Mouse (Mus musculus): ENCODE results near the gene Zfp78. TPM values are rescaled to one million over a fixed set of nuclear protein-coding genes. Genes with fewer than 3 reads are reported as not detected.

The Zfp78 gene
- polyA plus RNA-seq (2016; fragmentation: Nextera tagmentation; extraction: Ambion mirVana): 2.8 and 3.0 TPM in 2 replicates

DNA sequence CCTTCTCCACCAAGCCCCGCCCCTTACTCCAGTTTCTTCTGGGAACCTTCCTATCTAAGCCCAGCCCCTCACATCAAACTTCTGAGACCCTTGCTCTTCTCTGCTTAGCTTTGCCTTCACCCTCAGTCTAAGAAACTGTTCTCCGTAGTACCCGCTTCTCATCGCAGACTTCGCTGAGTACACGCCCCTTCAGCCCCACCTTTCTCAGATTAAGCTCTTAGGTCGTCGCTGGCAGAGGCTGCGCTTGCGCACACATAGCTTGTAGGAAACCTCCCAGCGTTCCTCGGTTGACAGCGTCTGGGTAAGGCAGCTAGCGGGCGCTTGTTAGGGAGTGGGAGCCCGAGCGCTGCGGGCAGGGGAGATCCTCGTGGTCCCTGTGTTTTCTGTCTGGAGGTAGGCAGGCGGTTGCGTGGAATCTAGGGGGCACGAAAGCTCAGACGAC is at the start of gene Zfp78:
TSS of gene Zfp78 (plus strand) at position 234 of the 442 bp plus-strand sequence.
- H3K4me2 ChIP-seq (replicated peaks): peak within 1 kb of the TSS; percentile 58
- H3K36me3 ChIP-seq: no peaks in the 10 kb centered on the region
- H3K27ac ChIP-seq: peak within 1 kb of the TSS; percentile 93
- peak within 1 kb of the TSS; percentile 41 for H3K4me3 ChIP-seq
- peak; percentile 86 for ATAC-seq (ENCODE audit: low FRiP score)
- H3K4me1 ChIP-seq: peaks cover 4% of the 10 kb centered on the region
- no peaks in the 10 kb centered on the region for H3K9me3 ChIP-seq (replicated peaks)
- WGBS: under 1% methylated on average over 23 of the region's 23 CpGs
- peak within 1 kb of the TSS; percentile 59 for H3K9ac ChIP-seq
- H3K27me3 ChIP-seq: no peaks in the 10 kb centered on the region

DNA sequence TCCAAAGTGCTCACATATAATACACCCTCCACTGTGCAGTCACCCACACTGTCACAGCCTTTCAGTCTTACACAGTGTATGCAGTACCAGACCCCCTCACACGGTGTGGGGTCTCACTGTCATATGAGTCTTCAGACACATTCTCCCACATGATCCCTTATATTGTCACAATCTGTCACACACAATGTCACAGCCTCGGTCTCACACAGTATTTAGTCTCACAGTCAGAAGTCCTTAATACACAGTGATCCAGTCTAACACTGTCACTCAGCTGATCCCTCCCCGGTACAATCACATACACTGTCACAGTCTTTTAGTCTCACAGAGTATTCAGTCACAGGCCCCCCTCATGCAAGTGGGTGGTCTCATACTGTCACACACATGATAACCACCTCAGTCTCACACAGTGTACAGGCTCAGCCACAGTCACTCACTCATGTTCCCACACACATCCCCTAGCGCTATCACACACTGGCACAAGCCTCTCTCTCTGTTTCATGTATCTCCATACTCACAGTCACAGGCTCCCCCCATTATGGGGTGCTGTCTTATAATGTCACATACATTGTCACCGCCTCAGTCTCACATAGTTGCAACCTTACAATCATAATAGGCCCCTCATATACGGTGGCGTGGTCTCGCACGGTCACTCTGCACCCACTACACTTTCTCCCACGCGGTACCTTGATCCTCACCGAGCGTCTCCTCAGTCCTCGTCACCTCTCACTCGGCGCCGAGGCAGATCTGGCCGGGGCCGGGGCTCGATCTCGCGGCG is 32.4 kb upstream of the Zfp78 start:
- WGBS: 19% methylated on average over 23 of the region's 23 CpGs
- Histone ChIP-seq H3K4me1 (peaks cover 11% of the 10 kb centered on the region; the same call in 1 of the 2 replicates), H3K9ac (peak overlapping the region; percentile 72), H3K27me3 (no peaks in the 10 kb centered on the region), H3K4me2 (replicated peaks) (peak overlapping the region; percentile 64), H3K27ac (peak overlapping the region; percentile 86), H3K4me3 (peak overlapping the region; percentile 54), H3K9me3 (replicated peaks) (no peaks in the 10 kb centered on the region), H3K36me3 (peaks cover 14% of the 10 kb centered on the region)
- peak; percentile 86 for ATAC-seq (ENCODE audit: low FRiP score)

DNA sequence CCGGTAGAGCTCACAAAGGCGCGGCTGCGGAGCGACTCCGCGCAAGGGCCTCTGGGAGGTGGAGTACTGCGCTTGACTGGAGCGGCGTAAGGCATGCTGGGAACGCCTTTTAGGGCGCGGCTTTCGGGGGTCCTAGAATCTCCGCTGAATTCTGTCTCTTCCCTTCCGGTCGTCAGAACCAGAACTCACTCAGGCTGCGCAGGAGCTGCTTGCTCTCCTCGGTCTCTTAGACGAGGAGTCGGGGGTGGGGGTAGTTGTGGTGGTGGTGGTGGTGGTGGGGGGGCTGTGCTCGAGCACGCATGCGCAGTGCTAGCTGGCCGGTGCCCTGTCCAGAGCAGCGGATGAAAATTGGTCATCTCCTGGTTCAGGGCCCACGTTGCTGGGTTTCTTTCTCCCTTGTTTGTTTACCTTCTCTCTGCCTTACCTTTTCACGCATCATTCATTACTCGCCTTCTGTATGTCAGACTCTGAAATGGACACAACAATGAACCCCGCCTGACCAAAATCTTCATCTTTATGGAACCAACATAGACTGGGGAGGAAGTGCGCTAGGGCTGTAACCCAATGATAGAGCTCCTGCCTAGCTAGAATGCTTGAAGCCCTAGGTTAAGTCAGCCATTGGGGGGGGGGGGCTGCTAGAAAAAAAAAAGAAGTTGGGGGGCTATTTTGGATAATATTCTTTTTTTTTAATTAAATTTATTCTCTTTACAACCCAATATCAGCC is 31.7 kb upstream of the Zfp78 start, which contains the start of gene Zfp583:
TSS of gene Zfp583 (minus strand) at position 53 of the 724 bp plus-strand sequence.
- ATAC-seq (ENCODE audit: low FRiP score): peak; percentile 94
- 4% methylated on average over 31 of the region's 31 CpGs for WGBS
- no peaks in the 10 kb centered on the region for H3K27me3 ChIP-seq
- peak within 1 kb of the TSS; percentile 86 for H3K27ac ChIP-seq
- H3K36me3 ChIP-seq: peaks cover 8% of the 10 kb centered on the region; the same call in 1 of the 2 replicates
- H3K4me1 ChIP-seq: peaks cover 11% of the 10 kb centered on the region; the same call in 1 of the 2 replicates
- peak within 1 kb of the TSS; percentile 64 for H3K4me2 ChIP-seq (replicated peaks)
- H3K4me3 ChIP-seq: peak within 1 kb of the TSS; percentile 54
- no peaks in the 10 kb centered on the region for H3K9me3 ChIP-seq (replicated peaks)
- H3K9ac ChIP-seq: peak within 1 kb of the TSS; percentile 72

DNA sequence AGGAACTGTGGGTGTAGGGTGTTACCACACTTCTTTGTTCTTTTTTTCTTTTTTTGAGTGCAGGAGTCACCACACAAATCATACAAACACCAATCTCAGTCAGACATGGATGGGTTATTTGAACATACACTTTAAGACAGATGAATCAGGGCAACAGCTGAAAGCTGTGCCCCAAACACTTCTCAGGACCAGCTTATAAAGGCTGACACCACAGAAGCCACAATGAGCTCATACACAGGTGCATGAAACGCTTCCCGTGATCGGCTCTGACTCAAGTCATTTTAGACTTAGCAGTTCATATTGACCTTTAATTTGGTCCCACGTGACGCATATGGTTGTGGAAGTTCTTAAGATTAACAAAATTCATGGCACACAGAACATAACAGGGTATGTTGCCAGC is 23.2 kb upstream of the Zfp78 start:
- Histone ChIP-seq H3K4me2 (replicated peaks) (no peak overlapping the region), H3K4me1 (peaks cover 3% of the 10 kb centered on the region; the same call in 1 of the 2 replicates), H3K27ac (no peak overlapping the region), H3K4me3 (no peak overlapping the region), H3K9ac (no peak overlapping the region), H3K36me3 (no peaks in the 10 kb centered on the region), H3K27me3 (no peaks in the 10 kb centered on the region), H3K9me3 (replicated peaks) (no peaks in the 10 kb centered on the region)
- 80% methylated on average over 5 of the region's 5 CpGs for WGBS
- ATAC-seq (ENCODE audit: low FRiP score): no peak

DNA sequence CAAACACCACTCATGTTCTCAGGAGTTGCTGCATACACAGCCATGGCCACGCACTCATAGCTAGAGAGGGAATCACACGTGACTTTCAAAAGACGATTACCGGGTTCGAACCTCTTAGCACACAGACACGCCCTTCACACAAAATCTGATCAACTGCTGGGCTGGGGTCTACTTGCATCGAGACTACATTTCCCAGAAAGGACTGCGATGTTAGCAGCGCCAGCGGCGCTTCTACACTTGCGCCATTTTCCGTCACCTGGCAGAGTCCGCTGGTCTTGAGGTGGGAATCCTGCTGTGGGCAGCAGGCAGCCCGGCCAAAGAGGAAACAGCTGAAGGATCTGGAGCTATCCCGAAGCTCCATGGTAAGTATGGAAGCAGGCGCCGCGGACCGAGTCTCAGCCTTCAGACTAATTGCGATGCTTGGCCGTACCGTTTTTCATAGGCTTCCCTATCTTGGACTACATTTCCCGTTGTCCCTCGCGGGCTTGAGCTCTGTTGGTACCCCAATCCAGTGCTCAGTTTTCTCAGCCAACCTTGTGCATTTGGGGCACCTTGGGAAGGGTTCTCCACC is 19.5 kb upstream of the Zfp78 start, which contains the start of gene Gm3854:
TSS of gene Gm3854 (plus strand) at position 259 of the 571 bp plus-strand sequence.
- peaks cover 3% of the 10 kb centered on the region; the same call in 1 of the 2 replicates for H3K4me1 ChIP-seq
- no peaks in the 10 kb centered on the region for H3K9me3 ChIP-seq (replicated peaks)
- H3K4me3 ChIP-seq: peak within 1 kb of the TSS; percentile 65
- peak within 1 kb of the TSS; percentile 42 for H3K9ac ChIP-seq
- H3K4me2 ChIP-seq (replicated peaks): peak within 1 kb of the TSS; percentile 48
- no peaks in the 10 kb centered on the region for H3K27me3 ChIP-seq
- peak within 1 kb of the TSS; percentile 84 for H3K27ac ChIP-seq
- no peaks in the 10 kb centered on the region for H3K36me3 ChIP-seq
- ATAC-seq (ENCODE audit: low FRiP score): peak; percentile 94
- under 1% methylated on average over 26 of the region's 26 CpGs for WGBS

DNA sequence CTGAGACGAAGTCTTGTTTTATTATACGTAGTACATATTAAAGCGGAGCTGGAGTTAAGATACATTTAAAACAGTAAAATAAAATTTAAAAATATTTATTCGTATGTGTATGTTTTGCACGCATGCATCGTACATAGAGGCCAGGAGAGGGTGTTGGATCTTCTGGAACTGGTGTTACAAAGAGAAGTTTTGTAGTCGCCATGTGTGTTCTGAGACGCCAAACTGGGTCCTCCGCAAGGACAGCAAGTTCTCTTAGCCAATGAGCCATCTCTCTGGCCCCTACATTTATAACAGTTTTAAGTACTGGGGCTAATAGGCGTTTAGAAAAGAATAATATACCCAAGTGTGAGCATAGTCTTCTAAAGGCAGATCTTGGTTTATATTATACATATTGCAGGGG is 19.0 kb upstream of the Zfp78 start:
- peak; percentile 56 for ATAC-seq (ENCODE audit: low FRiP score)
- Histone ChIP-seq H3K4me1 (peaks cover 3% of the 10 kb centered on the region; the same call in 1 of the 2 replicates), H3K27ac (peak overlapping the region; percentile 84; the same call in 1 of the 2 replicates), H3K4me2 (replicated peaks) (peak overlapping the region; percentile 48), H3K9me3 (replicated peaks) (no peaks in the 10 kb centered on the region), H3K36me3 (no peaks in the 10 kb centered on the region), H3K27me3 (no peaks in the 10 kb centered on the region), H3K4me3 (peak overlapping the region; percentile 65), H3K9ac (no peak overlapping the region)
- 33% methylated on average over 10 of the region's 10 CpGs for WGBS

DNA sequence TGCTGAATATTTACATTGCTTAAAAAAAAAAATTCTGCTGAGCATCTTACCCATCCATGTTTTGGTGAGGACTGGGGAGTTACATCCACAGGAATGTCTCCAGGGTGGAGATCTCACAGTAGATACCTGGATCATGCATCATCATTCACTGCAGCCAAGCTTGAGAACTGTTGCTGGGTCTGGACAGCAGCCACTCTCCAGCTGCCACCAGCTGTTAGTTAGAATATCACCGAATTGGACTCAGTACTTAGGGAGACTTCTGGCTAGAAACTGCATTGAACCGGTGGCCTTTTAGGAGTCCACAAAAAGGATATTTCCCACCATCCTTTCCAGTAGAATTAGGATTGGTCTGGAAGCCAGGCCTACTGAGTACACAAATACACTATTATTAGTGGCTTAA is 5.0 kb upstream of the Zfp78 start:
- no peaks in the 10 kb centered on the region for H3K9me3 ChIP-seq (replicated peaks)
- peaks cover 21% of the 10 kb centered on the region for H3K36me3 ChIP-seq
- no peak overlapping the region for H3K4me3 ChIP-seq
- H3K27ac ChIP-seq: no peak overlapping the region
- H3K9ac ChIP-seq: no peak overlapping the region
- no peak for ATAC-seq (ENCODE audit: low FRiP score)
- no peaks in the 10 kb centered on the region for H3K27me3 ChIP-seq
- H3K4me2 ChIP-seq (replicated peaks): no peak overlapping the region
- 61% methylated on average over 2 of the region's 2 CpGs for WGBS
- H3K4me1 ChIP-seq: no peaks in the 10 kb centered on the region

DNA sequence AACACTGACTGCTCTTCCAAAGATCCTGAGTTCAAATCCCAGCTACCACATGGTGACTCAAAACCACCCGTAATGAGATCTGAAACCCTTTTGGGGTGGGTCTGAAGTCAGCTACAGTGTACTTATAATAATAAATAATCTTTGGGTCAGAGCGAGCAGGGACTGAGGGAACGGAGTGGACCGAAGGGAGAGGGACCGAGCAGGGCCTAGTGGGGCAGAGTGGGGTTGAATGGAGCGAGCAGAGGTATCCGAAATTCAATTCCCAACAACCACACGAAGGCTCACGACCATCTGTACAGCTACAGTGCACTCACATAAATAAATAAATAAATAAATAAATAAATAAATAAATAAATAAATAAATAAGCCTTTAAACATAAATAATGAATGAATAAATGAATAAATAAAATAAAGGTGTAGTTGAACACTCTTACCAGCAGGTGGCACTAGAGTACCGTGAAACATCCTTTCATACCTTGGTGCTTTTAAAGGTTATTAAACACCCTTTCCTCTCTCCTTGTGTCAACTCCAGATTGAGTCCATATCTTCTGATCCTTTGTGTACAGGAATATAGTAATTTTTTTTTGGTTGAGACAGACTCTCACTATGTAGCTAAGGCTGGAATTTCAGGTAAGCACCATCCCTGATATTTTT is 4.0 kb upstream of the Zfp78 start:
- no peaks in the 10 kb centered on the region for H3K9me3 ChIP-seq (replicated peaks)
- H3K36me3 ChIP-seq: peaks cover 12% of the 10 kb centered on the region
- H3K27ac ChIP-seq: no peak overlapping the region
- WGBS: 52% methylated on average over 10 of the region's 10 CpGs
- no peak overlapping the region for H3K9ac ChIP-seq
- no peaks in the 10 kb centered on the region for H3K27me3 ChIP-seq
- no peak overlapping the region for H3K4me3 ChIP-seq
- ATAC-seq (ENCODE audit: low FRiP score): no peak
- no peak overlapping the region for H3K4me2 ChIP-seq (replicated peaks)
- H3K4me1 ChIP-seq: peaks cover 4% of the 10 kb centered on the region

DNA sequence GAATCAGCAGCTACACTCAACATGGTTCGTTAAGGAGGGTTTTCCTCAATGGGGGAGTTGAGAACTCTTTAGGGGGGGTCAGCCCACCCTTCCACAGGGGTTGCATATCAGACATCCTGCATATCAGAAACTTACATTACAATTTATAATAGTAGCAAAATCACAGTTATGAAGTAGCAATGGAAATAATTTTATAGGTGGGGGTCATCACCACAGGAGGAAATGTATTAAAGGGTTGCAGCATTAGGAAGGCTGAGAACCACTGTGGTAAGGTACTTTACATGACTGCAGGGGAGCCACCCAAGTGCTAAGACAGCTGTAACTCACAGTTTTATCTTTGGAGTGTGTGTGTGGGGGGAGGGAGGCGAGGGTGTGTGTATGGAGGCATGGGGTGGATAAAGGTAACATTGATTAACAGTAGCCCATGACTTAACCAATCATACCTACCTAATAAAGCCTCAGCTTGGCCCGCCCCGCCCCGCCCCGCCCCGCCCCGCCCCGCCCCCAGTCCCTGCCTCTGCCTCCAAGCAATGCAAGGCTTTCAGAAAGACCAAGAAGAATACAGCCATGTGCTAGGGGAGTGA is 2.5 kb upstream of the Zfp78 start:
- no peak overlapping the region for H3K9ac ChIP-seq

DNA sequence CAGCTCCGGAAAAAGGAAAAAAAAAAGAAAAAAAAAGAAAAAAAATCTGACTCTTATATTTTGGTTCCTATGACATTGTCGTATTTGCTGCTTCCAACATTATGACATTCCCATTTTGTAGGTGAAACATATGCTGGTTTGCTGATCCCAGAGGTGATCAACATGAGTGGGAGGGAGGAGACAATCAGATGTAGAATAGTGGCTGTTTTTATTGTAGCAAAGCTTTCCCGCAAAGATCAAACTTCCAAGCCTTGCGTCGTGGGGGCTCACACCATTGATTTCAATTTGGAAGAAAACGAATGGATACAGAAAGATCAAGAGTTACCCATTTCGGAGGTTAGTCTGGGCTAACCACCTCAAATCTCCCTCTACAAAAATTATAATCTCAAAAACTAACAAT is 1.3 kb upstream of the Zfp78 start:
- Histone ChIP-seq H3K4me2 (replicated peaks) (peak overlapping the region; percentile 58), H3K27me3 (no peaks in the 10 kb centered on the region), H3K9ac (peak overlapping the region; percentile 55), H3K4me3 (peak overlapping the region; percentile 41), H3K27ac (peak overlapping the region; percentile 93), H3K4me1 (peaks cover 4% of the 10 kb centered on the region), H3K36me3 (no peaks in the 10 kb centered on the region), H3K9me3 (replicated peaks) (no peaks in the 10 kb centered on the region)
- WGBS: 26% methylated on average over 7 of the region's 7 CpGs
- ATAC-seq (ENCODE audit: low FRiP score): no peak

More for the DNA sequence above, 2.5 kb upstream of the Zfp78 start:
- Histone ChIP-seq H3K27ac (no peak overlapping the region), H3K9me3 (replicated peaks) (no peaks in the 10 kb centered on the region), H3K4me2 (replicated peaks) (no peak overlapping the region), H3K27me3 (no peaks in the 10 kb centered on the region), H3K4me3 (no peak overlapping the region), H3K4me1 (peaks cover 4% of the 10 kb centered on the region), H3K36me3 (peaks cover 3% of the 10 kb centered on the region; the same call in 1 of the 2 replicates)
- 13% methylated on average over 9 of the region's 9 CpGs for WGBS
- no peak for ATAC-seq (ENCODE audit: low FRiP score)

DNA sequence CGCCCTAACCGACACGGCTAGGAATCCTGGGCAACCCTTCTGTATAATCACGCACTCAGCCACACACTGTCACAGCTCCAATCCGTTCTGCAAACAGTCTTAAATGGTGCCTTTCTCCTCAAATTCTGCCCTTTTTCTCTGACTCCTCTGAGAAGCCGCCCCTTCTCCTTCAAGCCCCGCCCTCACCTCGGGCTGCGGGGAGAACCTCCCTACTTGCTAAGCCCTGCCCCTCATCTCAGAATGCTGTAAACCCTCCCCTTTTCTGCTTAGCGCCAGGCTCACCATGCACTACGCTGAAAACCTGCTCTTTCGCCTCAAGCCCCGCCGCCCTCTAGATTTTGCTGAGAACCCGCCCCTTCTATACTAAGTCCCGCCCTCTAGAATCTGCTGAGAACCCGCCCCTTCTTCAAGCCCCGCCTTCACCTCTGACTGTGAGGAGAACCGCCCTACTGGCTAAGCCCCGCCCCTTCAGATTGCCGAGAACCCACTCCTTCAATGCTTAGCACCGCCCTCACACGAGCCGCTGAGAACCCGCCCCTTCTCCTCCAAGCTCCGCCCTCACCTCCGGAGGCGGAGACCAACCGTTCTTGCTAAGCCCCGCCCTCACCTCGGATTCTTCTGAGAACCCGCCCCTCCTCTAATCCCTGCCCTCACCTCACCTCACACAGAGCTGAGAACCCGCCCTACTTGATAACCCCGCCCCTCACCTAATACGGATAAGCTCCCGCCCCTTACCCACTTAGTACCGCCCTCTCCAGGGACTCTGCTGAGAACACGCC is 623 bp upstream of the Zfp78 start:
- Histone ChIP-seq H3K36me3 (no peaks in the 10 kb centered on the region), H3K9me3 (replicated peaks) (no peaks in the 10 kb centered on the region), H3K4me3 (peak overlapping the region; percentile 41), H3K27me3 (no peaks in the 10 kb centered on the region), H3K4me2 (replicated peaks) (peak overlapping the region; percentile 58), H3K9ac (peak overlapping the region; percentile 55), H3K27ac (peak overlapping the region; percentile 93), H3K4me1 (peaks cover 4% of the 10 kb centered on the region)
- WGBS: under 1% methylated on average over 38 of the region's 38 CpGs
- peak; percentile 95 for ATAC-seq (ENCODE audit: low FRiP score)
